Mouse (Mus musculus): ENCODE measurements around the gene Slc44a2.
"Not testable (repeated sequence)": the region's sequence is repeated elsewhere in the genome, so short reads cannot be mapped to it uniquely, and the experiment has no call there.

The Slc44a2 gene

DNA sequence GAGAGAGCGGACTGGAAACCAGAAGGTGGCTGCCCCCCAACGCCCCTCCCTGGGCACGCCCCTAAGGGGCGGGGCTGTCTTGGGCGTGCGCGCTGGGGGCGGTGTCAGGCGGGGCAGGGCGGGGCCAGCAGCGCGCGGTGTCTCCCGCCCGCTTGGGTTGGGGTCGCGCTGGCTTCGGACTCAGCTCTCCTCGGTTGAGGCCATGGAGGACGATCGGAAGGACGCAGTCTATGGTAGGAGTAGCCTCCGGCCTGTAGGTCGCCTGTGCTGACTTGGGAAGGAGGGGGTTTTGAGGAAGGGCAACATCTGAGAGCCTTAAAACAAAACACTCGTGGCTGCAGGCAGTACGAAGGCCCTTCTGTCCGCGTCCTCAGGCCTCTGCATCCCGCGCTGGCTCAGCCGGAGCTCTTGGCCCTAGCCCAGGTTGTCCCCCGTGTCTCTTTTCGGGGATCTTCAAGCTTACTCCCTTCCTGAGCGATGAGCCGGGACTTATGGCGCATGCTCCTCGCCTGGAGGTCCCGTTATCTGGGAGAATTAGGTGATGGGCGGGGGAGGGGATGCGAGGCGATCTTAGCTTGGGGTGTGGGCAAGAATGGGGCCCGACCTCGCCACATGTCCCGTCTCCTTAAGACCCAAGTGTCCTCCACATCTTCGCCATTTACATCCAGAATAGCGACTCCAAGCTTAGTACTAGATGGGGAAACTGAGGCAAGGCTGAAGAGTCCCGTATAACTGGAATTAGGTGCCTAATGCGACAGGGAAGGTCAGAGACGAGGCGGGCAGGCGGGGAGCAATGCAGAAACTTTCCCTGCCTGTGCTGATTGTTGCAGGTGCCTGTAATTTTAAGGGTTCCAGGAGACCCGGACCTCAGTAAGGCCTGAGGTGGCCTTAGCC, at the start of gene Slc44a2:
Slc44a2 (plus strand) TSS at position 80 of the 894 bp plus-strand sequence.
- DNase-seq: peak; percentile 85 to 95

DNA sequence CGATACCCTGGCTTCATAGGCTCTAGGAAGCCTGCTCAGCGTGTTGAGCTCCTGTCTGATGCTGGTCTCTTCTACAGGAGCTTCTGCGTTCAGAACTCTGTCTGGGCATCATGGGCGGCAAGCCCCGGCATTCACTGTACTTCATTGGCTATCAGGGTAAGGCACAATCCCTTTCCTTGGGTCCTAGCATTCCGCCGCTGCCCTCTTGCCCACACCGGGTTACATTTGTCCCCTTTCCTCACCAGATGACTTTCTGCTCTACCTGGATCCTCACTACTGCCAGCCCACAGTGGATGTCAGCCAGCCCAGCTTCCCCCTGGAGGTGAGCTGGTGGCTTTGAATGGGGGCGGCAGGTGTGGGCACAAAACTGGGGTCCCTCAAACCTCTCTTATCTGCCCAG, 48.1 kb upstream of the Slc44a2 start:
- DNase-seq: no peak

DNA sequence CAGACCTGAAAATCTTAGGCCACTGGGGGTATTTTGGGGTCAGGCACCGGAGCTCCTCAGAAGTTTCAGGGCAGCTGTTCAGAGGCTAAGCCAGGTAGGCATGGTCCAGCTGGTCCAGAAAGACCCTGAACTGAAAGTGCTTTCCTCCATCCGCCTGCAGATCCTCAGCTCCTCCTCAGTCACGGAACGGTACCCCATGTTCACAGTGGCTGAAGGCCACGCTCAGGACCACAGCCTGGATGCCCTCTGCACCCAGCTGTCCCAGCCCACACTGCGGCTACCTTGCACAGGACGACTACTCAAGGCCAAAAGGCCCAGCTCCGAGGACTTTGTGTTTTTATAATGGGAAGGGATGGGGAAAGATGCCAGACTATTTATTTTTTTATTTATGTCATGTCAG, 47.4 kb upstream of the Slc44a2 start:
- no peak for DNase-seq

DNA sequence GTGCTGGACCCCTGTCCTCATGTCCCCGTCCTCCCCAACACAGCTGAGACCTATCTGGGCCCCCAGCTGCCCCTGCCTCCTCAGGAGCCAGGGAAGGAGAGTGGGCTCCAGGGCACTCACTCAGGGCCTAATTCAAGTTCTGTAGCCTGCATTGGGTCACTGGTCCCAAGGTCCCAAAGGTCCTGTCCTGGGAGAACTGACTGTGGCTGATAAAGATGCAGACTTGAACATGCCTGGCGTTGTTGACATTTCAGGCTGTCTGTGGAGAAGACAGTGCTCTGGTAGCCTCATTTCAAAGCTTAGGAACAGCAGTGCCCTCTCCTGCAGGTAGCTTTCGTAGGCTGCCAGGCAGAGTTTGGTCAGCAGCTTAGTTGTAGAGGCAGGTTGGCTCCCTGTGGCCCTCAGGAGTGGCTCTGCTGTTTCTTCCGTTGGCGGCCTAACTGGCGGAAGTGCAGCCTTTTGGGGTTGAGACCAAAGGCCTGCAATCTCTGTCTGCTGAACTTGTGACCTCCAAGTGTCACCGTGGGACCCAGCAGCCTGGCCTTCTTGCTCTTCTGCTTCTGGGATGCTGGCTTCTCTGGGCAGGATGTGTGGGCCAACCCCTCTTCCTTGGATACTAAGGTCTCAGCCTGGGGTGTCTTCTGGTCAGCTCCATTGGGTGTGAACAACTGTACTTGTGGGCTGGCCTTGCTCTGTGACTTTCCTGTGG, 46.8 kb upstream of the Slc44a2 start:
- DNase-seq: no peak

DNA sequence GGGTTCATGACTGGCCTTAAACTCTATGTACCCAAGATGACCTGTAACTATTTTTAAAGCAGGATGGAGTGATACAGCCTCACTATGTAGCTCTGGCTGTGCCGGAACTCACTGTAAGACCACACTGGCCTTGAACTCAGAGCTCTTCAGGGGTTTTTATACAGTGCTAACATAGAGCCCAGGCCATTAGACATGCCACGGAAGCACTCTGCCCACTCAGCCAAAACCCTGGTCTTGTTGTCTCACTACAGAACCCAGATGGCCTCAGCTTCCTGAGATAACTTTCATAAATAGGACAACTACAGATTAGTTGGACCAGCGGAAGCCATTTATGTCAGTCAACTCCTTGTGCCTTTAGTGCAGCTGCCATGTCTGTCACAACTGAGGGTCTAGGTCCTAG, 46.2 kb upstream of the Slc44a2 start:
- no peak for DNase-seq

DNA sequence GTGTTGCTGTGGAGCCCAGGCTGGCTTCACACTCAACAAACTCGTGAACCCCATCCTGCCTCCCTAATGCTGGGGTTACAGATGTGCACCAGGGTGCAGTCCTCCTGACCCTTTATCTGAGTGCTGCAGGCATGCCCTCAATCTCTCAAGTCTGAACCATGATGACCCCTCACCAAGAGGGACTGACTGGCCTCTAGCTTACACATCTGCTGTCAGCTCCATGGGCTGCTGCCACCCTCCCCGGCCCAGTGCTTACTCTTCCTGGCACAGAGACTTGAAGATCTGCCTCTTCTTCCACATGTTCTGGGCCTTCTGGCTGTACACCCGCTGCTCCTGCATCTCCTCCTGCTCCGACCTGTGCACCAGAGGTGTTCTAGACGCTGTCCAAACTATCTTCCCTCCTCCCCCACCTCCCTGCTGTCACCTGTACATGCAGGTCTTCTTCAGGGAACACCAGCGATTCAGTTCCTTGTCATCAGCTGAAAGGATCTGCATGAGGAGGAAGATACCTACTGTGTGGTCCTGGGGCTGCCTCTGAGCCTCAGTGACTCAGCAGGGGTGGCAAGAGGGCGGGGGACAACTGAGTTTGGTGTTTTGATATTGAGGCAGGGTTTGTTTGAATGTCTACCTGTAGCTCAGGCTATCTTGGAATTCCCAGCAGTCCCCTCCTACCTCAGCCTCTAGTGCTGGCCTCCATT, 45.3 kb upstream of the Slc44a2 start:
- no peak for DNase-seq

DNA sequence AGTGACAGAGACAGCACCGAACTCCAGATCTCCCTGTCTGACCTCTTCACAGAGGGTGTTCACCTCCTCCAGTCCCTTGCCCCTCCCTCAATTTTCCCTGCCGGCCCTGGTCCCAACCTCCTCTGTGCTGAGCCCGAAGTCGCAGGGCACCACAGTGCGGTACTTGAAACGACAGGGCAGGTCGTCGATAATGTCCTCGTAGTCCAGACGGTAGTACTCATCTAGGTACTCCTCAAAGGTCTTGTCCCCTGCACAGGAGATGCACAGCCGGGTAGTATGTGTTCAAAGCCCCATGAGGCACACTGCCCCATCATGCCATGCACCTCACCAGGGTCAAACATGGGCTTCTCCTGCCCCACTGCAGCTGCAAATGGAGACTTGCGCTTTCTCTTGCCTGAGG, 44.8 kb upstream of the Slc44a2 start:
- no peak for DNase-seq

DNA sequence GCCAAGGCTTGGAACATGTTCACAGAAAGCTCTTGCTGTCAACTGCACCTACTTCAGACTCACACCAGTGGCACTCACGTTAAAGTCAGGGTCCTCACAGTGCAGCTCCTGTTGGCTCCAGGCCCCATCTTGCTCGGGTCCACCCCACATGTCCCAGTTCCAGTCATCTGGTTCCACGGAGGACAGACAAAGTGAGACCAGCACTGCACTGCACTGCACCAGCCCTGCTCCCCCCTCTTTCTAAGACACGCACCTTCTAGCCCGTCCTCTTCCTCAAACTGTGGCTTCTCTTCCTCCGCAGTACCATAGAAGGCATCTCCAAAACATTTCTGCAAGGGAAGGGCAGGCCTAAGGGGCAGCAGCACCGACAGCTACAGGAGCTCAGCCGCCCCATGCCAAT, 44.2 kb upstream of the Slc44a2 start:
- DNase-seq: no peak

DNA sequence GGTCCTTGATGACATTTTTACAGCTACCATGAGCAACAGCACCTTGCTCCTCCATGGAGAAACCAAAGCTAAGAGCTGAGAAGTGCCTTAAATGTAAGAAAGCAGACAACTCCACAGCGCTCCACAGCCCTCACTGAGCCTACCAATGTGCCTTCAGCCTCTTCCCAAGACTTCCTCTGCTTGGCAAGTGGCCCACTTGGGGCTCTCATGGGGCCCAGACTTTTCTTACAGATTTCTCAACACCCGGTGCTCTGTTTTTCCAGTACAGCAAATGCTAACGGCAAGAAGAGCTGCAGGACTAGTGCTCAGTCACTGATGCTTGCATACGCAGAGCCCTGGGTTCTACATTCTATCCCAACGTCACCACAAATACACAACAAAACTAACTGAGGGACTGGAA, 42.7 kb upstream of the Slc44a2 start:
- DNase-seq: no peak

DNA sequence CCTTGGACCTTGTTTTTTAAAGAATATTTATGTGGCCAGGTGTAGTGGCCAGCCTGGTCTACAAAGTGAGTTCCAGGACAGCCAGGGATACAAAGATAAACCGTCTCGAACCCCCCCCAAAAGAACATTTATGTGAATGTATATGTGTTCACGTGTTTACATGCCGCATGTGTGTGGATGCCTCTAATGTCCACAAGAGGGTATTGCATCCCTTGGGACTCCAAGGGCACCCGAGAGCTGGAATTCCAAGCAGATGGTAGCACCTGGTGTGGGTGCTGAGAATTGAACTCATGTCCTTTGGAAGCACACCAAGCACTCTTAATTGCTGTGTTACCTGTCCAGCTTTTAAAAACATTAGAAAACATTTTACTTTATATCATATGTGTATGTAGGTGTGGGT, 36.9 kb upstream of the Slc44a2 start:
- no peak for DNase-seq

DNA sequence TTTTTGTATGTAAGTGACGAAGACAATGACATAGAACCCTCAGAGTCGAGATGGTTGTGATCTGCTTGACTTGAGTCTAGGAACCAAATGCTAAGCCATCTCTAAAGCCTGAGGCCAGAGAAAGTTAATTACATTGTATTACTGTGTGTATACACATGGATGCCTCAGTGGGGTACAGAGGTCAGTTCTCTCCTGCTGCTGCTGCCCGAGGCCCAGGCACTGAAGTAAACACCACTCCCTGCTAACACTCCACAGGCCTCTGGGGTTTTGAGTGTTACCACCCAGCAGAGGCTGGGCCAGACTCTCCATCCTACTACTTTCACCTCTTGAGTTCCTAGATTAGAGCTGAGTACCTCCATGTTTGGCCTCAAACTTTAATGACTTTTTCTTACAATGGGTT, 36.5 kb upstream of the Slc44a2 start:
- DNase-seq: no peak

DNA sequence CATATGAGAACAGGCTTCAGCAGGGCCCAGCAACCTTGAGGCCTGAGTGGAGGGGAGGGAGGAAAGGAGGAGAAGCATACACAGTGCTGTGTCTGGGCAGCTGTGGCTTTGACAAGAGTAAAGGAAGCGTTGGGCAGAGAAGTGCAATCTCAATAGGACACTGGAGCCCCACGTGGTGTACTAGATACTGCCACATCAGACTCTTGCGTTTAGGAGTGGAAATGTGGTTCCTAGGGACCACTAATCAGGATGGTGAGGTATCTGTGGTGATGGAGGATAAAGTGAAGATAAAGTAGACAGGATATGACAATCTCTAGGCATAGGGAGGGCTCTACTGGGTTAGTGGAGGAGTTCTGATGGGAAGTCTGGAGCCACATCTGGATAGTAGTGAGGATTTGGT, 33.7 kb upstream of the Slc44a2 start:
- no peak for DNase-seq

DNA sequence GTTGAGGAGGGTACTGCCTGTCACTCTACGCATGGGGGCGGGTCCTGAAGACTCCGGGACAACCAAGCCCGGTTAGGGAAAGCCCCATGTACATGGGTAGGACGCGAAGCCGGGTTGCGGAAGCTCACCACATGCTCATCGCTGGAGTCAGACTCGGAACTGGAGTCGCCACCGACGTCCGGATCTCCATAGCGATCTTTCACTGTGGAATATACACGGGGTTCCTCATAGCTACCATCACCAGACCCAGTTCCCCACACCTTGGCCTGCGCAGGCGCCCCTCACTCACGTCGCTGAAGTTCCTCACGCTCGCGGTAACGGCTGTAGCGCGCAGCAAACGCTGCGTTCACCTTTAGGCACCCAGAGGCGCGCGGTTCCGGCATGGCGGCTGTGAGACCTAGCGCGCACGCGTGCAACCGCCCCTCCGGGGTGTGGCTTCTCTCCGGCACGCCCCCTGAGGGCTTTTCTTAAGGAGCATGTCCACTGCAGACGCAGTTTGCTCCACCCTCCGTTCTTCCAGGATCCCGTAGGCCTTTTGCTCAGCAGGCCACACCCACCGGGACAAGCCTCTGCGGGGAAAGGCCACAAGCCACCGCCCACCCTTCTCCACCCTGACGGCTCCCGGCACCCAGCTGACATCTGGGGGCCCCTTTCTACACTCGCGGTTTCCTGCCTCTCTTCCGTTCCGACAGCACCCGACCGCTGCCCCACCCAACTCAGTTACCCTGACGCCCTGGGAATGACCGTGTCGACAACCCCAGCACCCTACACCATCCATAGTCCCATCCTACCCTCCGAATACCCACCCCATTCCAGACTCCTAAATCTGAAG, 32.7 kb upstream of the Slc44a2 start, which contains the start of gene Kri1:
Kri1 (minus strand) TSS at position 399 of the 832 bp plus-strand sequence.
- peak; percentile 95 to 97 for DNase-seq

DNA sequence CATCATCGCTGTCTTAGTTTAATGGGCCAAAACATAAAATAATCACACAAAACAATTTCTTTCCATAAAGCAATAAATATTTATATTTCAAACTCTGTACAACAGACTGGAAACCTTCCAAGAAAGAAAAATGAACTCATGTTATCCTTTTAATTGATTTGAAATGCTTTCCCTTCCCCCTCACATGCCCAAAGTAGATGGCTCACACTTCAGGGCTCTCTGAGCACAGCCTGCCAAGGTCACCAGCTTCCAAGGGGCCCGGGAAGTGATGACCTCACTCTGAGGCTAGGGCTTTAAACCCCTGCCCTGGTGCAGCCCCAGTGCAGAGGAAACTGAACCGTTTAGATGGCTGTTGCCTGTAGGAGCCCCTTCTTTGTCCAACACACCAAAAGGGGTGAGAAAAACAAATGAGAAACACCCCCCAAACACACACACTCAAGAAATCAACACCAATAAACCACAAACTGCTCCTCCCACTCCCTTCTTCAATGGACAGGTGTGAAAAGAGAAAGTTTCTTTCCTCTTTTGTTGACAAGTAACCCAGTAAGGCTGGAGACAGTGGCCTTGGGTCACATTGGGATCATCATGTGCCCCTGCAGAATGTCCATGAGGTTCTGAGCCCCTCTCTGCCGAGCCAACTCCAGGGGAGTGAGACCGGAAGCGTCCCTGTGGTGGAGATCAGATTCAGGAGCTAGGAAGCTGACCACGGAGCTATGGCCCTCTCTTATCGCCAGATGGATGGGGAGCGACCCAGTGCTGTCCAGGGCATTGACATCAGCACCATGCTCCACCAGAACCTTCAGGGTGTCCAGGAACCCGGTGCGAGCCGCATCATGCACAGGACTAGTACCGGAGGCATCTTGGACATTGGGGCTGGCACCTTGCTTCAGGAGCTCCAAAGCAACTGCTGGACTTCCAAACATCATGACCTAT, 31.8 kb upstream of the Slc44a2 start:
- DNase-seq: peak in 1 of 2 experiments; percentile 28

DNA sequence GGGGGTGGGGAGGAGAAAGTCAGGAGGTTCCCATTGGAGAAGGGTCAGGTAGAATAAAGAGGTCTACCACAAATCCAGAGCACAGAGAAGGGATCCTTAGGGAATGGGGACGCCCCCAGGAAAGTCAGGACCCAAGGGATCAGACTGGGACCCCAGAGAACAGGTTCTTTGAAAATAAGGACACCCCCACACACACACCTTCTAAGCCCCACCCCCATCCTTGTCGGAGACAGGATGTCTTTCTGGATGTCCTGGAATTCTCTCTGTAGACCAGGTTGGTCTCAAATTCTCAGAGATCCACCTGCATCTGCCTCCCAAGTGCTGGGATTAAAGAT, 31.2 kb upstream of the Slc44a2 start:
- no peak for DNase-seq

DNA sequence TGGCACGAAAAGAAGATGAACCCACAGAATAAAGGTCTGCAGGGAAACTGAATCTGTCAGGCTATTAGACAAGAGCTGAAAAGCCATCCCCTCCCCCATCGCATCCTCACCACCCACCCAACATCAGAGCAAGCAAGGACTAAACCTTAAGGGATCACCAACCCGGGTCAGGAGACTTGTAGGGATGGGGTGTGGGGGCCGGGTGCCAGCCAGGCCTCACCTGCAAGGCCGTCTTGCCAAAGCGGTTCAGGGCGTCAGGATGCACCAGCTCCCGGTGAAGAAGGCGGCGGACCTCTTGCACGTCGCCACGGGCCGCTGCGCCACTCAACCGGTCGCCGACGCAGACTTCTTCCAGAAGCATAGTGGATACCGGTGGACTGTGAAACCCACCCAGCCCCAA, 29.9 kb upstream of the Slc44a2 start:
- no peak for DNase-seq

DNA sequence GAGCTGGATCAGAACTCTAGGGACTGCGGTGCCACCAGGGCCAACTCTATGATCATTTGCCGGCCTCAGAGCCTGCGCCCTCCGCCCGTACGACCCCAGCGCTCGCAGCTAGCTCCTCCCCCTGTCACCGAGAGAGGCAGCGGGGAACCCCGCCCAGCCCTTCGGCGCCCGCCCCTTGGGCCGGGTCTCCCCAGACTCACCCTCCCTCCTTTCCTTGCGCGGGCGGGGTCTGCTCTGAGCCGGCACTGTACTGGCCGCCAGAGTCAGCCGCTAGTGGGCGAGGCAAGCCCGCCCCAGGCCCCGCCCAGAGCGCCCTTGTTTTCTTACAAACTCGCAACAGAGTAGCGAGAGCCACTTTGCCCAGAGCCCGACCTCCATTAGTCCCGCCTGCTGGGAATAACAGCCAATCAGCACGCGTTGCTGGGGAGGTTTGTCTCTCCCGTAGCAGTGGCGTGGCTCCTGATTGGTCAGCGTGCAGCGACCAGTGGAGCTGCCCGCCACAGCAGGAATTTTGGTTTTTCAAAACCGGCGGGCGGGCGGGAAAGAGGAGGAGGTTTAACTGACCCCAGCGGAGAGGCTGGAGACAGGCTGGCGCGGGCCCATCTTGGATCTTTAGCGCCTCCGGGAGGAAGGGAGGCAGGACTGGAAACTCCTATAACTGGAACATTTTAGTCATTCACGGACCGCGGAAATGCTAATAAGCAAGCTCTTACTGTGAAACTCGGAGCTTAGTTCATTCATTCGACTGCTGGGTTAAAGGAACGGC, 29.3 kb upstream of the Slc44a2 start, which contains the start of gene Cdkn2d:
Cdkn2d (minus strand) TSS at position 386 of the 766 bp plus-strand sequence.
- DNase-seq: peak; percentile 100

DNA sequence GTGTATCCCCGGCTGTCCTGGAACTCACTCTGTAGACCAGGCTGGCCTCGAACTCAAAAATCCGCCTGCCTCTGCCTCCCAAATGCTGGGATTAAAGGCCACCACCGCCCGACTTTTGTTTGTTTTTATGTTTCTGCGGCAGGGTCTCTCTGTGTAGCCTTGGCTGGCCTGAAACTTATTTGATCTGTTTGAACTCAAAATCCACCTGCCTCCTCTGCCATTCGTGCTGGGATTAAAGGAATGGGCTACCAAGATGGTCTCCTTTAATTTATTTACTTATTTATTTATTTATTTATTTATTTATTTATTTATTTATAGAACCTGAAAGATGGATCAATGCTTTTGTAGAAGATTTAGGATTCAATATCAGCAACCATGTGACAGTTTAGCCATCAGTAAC, 28.6 kb upstream of the Slc44a2 start:
- not testable (repeated sequence) for DNase-seq

DNA sequence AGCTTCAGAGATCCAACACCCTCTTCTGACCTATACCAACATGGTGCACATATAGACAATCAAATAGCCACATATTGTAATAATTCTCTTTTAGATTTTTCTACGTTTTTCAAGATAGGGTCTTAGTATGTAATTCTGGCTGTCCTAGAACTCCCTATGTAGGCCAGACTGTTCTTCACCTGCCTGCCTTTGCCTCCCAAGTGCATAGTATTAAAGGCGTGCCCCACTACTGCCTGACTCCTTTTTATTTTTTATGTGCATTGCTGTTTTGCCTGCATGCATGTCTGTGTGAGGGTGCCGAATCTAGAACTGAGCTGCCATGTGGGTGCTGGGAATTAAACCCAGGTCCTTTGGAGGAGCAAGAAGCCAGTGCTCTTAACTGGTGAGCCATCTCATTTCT, 28.2 kb upstream of the Slc44a2 start:
- no peak for DNase-seq

DNA sequence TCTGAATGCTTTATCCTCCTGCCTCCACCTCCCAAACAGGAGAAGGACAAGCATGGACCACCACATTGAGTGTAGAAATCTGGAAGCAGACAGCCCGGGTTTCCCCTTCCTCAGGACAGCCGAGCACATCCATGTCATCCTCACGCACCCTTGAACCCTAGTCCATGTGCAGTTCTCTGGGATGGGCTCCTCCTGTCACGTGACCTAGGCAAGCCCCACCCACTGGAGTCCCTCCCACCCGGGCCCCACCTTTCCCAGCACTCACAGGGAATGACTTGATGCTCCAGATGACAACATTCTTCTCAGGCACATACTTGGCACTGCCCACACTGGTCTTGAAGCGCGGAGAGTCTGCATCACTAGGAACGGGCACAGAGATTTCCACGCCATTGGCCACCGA, 21.5 kb upstream of the Slc44a2 start:
- DNase-seq: no peak

DNA sequence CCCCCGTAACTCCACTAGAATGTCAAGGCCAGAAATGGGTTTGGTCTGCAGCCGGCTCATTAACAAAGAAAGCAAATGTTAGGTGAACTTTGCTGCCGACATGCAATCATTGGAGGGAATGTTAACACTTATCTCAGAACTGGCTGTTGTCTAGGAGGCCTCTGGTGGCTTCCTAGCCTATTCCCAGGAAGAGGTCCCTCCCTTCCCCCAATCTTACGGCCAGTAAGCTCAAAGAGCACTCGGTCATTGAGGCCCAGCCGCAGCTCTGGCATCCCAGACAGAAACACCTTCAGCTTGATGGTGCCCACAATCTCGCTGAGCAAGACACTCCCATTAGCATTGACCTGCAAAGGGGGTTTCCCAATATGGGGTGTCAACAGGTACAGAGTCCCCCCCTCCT, 15.4 kb upstream of the Slc44a2 start:
- no peak for DNase-seq
